9 mouse cellular contexts compared by ENCODE assay signal in the genomic region with DNA sequence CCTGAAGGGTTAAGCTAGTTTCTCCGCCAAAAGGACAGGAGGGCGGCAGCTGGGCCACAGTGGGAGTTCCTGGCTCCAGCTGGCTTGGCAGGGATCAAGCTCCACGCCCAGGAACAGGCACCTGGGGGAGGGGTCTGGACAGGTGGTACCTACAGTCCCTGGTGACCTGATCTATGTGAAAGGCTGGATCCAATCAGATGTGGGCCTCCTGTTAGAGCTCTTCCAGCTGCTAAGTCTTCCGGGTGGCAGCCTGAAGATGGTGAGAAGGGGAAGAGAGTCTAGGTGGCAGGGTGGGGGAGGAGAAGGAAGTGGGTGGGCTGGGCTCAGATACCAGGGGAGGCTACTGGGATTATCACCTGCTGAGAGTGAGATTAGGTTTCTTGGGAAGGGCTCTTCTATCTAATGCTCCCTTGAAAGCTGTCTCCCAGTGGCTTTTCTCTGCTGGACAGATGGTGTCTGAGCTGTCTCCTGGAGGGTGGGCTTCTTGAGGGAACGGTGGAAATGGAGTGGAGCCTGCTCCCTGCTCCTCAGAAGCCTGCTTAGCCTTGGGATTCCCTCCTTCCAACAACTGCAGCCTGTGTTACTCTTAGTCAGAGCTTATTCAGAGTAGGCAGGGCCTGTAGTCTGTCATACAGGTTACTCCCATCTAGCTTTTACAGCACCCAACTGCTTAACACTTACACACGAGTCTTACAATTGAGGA. TPM values are rescaled to one million over a fixed set of nuclear protein-coding genes. Genes with fewer than 3 reads are reported as not detected.
DNase-seq lines count a peak whose midpoint lies in the region; ATAC-seq and TF ChIP-seq lines count a peak whose summit lies in the region.
"Had no signal": no experiment of that assay in that cellular context is flagged by ENCODE, and none has a peak within 500 bp of the region (broad histone marks: within the 10 kb centered on the region; RNA-seq: fewer than 3 reads in every experiment).

No protein-coding gene starts in this region.

- peak; percentile 85 for ATAC-seq in kidney, embryonic 15.5 days (replicated peaks; ENCODE audit: low FRiP score)

- H3K9me3 ChIP-seq in E14TG2a.4 (ENCODE audit: low read length), result no peaks in the 10 kb centered on the region
- no peaks in the 10 kb centered on the region for H3K9me3 ChIP-seq in erythroblast, embryonic 14.5 days (ENCODE audit: control insufficient read depth, low read length)
- no peaks in the 10 kb centered on the region for H3K9me3 ChIP-seq in kidney, embryonic 15.5 days (replicated peaks)

- peak overlapping the region; percentile 67 for H3K4me3 ChIP-seq in E14TG2a.4 (replicated peaks; ENCODE audit: low read length)
- H3K4me3 ChIP-seq in erythroblast, embryonic 14.5 days (replicated peaks), result peak overlapping the region; percentile 43
- no peak overlapping the region for H3K4me3 ChIP-seq in kidney, embryonic 15.5 days (replicated peaks)

- H3K36me3 ChIP-seq in E14TG2a.4 (ENCODE audit: insufficient read depth, low read length), result peaks cover 28% of the 10 kb centered on the region
- H3K36me3 ChIP-seq in erythroblast, embryonic 14.5 days (ENCODE audit: control insufficient read depth), result peaks cover 87% of the 10 kb centered on the region
- peaks cover 6% of the 10 kb centered on the region; the same call in 1 of the 2 replicates for H3K36me3 ChIP-seq in kidney, embryonic 15.5 days

- WGBS in kidney, embryonic 15.5 days, result 9% methylated on average over 6 of the region's 6 CpGs

- no peak for TF ChIP-seq CTCF in E14TG2a.4 (conservative IDR thresholded peaks at IDR 0.05; ENCODE audit: low read length)

- H3K4me2 ChIP-seq in kidney, embryonic 15.5 days, result peak overlapping the region; percentile 8; the same call in 1 of the 2 replicates

- no peaks in the 10 kb centered on the region for H3K27me3 ChIP-seq in E14TG2a.4 (ENCODE audit: insufficient read depth, low read length)
- no peaks in the 10 kb centered on the region for H3K27me3 ChIP-seq in erythroblast, embryonic 14.5 days (ENCODE audit: control insufficient read depth)
- no peaks in the 10 kb centered on the region for H3K27me3 ChIP-seq in kidney, embryonic 15.5 days

- peaks cover 86% of the 10 kb centered on the region for H3K4me1 ChIP-seq in E14TG2a.4 (replicated peaks; ENCODE audit: low read depth, low read length)
- peaks cover 94% of the 10 kb centered on the region for H3K4me1 ChIP-seq in erythroblast, embryonic 14.5 days (ENCODE audit: control insufficient read depth)
- peaks cover 44% of the 10 kb centered on the region for H3K4me1 ChIP-seq in kidney, embryonic 15.5 days

- no peak overlapping the region for H3K9ac ChIP-seq in kidney, embryonic 15.5 days

- peak overlapping the region; percentile 90 for H3K27ac ChIP-seq in kidney, embryonic 15.5 days

- peak; percentile 96 for DNase-seq in R1 (ENCODE audit: low read depth, low spot score)
- peak; percentile 53 for DNase-seq in mesoderm, embryonic 11.5 days (ENCODE audit: low read depth, low spot score)
- no peak for DNase-seq in adrenal gland, postnatal 25 days
- no peak for DNase-seq in left cerebral cortex, adult 11 months (ENCODE audit: low spot score)
- DNase-seq in ovary, postnatal 36 days (ENCODE audit: low spot score), result no peak

RNA-seq across cellular contexts. Expression of gene Bcl2l1, which starts 27.0 kb away (rescaled TPM):
- 212 and 213 TPM in 2 replicates for polyA plus RNA-seq in erythroblast, embryonic 14.5 days (2012)
- polyA plus RNA-seq in kidney, embryonic 15.5 days (2015; fragmentation: Nextera tagmentation; extraction: Ambion mirVana), result 99.5 and 106 TPM in 2 replicates
- total RNA-seq in adrenal gland, postnatal 25 days (2021), result 48.9 and 61.8 TPM in 2 replicates

RNA-seq across cellular contexts. Expression of gene Tpx2, which starts 43.2 kb away (rescaled TPM):
- 4.9 and 5.7 TPM in 2 replicates for polyA plus RNA-seq in erythroblast, embryonic 14.5 days (2012)
- polyA plus RNA-seq in kidney, embryonic 15.5 days (2015; fragmentation: Nextera tagmentation; extraction: Ambion mirVana), result 88.5 and 98.2 TPM in 2 replicates
- 9.6 and 13.5 TPM in 2 replicates for total RNA-seq in adrenal gland, postnatal 25 days (2021)

RNA-seq across cellular contexts. Expression of gene Cox4i2, which starts 50.6 kb away (rescaled TPM):
- not detected in 2 replicates for polyA plus RNA-seq in erythroblast, embryonic 14.5 days (2012)
- 16.4 and 20.9 TPM in 2 replicates for polyA plus RNA-seq in kidney, embryonic 15.5 days (2015; fragmentation: Nextera tagmentation; extraction: Ambion mirVana)
- total RNA-seq in adrenal gland, postnatal 25 days (2021), result 4.2 and 4.3 TPM in 2 replicates
- total RNA-seq: hematopoietic stem cell, adult 5-6 weeks had no signal

Comparison
In these comparisons a context has a peak if more than half of its experiments do, and no peak if none do; other contexts are left out.
1. DNase-seq: peak in R1 (single experiment) and mesoderm, embryonic 11.5 days (single experiment); none in adrenal gland, postnatal 25 days (single experiment), left cerebral cortex, adult 11 months (single experiment) and ovary, postnatal 36 days (single experiment).
2. RNA of gene Tpx2, which starts 43.2 kb away (polyA plus RNA-seq): 88.5 to 98.2 TPM in kidney, embryonic 15.5 days; 4.9 to 5.7 TPM in erythroblast, embryonic 14.5 days; every median in the first group is over 10 times any median in the second.
3. RNA of gene Cox4i2, which starts 50.6 kb away (polyA plus RNA-seq): 16.4 to 20.9 TPM in kidney, embryonic 15.5 days; not detected in erythroblast, embryonic 14.5 days; every median in the first group is over 10 times any median in the second.